Mouse (Mus musculus) kidney, adult 2 months (tissue): ENCODE data around the gene Lsamp.

Experiments
- CTCF ChIP-seq: fragments of 200-500 bp; conservative IDR thresholded peaks from 2 replicates; pipeline ENCODE4 v1.5.1; 2011; ENCODE audit warnings: low read depth, mild to moderate bottlenecking, control low read depth, low read length, moderate library complexity, mixed read lengths; ENCODE audit not compliant: insufficient read depth, insufficient read length
- POLR2A ChIP-seq: fragments of 200-500 bp; IDR thresholded peaks from one replicate; pipeline ENCODE4 v1.6.1; 2011; ENCODE audit warnings: low read depth, low read length, control low read depth

DNA sequence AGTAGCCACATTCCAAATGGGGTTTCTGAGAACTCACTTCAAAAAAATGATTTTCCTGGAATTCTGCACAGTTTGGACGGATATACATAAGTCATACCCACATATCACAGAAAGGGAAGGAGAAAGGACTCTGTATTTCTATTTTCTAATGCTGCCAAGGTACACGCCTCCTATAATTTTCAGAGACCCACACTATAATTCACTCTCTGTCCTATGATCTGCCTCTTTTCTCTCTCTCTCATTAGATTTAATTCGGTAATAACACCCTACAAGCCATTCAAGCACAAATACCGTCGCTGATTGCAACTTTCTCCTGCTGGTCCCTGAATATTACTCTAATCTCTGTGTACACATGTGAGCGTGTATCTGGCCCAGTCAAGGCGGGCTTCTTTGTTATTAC lies 311.1 kb downstream of the Lsamp start:
- TF ChIP-seq CTCF (no peak), POLR2A (no peak)
